Mouse (Mus musculus): ENCODE results near the gene 4921524J17Rik.

DNA sequence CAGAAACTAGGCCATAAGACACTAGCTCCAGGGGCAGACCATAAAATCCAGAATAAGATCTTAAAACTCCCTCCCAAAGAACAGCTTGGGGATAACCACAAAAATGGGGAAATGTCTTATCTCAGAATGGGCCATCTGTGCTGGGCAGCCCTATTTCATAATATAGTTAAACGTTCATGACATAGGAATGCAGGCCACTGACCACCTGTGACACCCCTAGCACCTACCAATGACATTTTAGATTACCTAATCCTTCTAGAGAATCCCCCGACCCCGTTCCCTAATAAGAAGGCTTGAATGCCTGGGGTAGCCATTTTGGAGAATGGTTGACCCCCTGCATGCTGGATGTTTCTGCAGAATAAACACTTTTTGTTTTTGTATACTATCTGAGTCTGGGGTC lies 42.3 kb upstream of the 4921524J17Rik start:
- TF ChIP-seq GATA1 (IDR thresholded peaks at IDR 0.05; ENCODE audit: low read length) (no peak), TAL1 (IDR thresholded peaks at IDR 0.05; ENCODE audit: low read length) (no peak)
